Mouse (Mus musculus) intestine, postnatal 0 days (tissue): ENCODE measurements around the gene Majin. TPM values are rescaled to one million over a fixed set of nuclear protein-coding genes. Genes with fewer than 3 reads are reported as not detected.

Experiments
- ATAC-seq: fragments of 200-750 bp; cut with Nextera tagmentation; 2 replicates; pipeline ENCODE4 v1.8.0; 2017; ENCODE audit warnings: mild to moderate bottlenecking, moderate TSS enrichment, moderate library complexity
- H3K27ac ChIP-seq: fragments of 300-500 bp; sonication (generic); 2 replicates; pipeline ENCODE4 v1.5.1; 2014; ENCODE audit warnings: mild to moderate bottlenecking, low read depth, low read length, moderate library complexity
- H3K27me3 ChIP-seq: fragments of 300-500 bp; sonication (generic); replicated peaks from 2 replicates; pipeline ENCODE4 v1.6.1; 2014; ENCODE audit warnings: low read length, mixed read lengths; ENCODE audit not compliant: control insufficient read depth, insufficient read depth
- H3K36me3 ChIP-seq: fragments of 300-500 bp; sonication (generic); 2 replicates; pipeline ENCODE4 v1.6.1; 2014; ENCODE audit warnings: mild to moderate bottlenecking, moderate library complexity; ENCODE audit not compliant: control insufficient read depth, insufficient read depth
- H3K4me1 ChIP-seq: fragments of 300-500 bp; sonication (generic); replicated peaks from 2 replicates; pipeline ENCODE4 v1.6.1; 2014; ENCODE audit warnings: antibody characterized with exemption, low read length, mixed read lengths; ENCODE audit not compliant: control insufficient read depth, insufficient read depth
- H3K4me2 ChIP-seq: fragments of 300-500 bp; sonication (generic); replicated peaks from 2 replicates; pipeline ENCODE4 v1.6.1; 2014; ENCODE audit warnings: low read depth, mild to moderate bottlenecking, moderate library complexity
- H3K4me3 ChIP-seq: fragments of 300-500 bp; sonication (generic); 2 replicates; pipeline ENCODE4 v1.5.1; 2014; ENCODE audit warnings: low read depth, low read length
- H3K9ac ChIP-seq: fragments of 300-500 bp; sonication (generic); 2 replicates; pipeline ENCODE4 v1.6.1; 2014; ENCODE audit warnings: mild to moderate bottlenecking, low read depth, low read length
- H3K9me3 ChIP-seq: fragments of 300-500 bp; sonication (generic); 2 replicates; pipeline ENCODE4 v1.6.1; 2016; ENCODE audit warnings: mixed run types; ENCODE audit not compliant: control insufficient read depth
- CTCF ChIP-seq: sonication (generic); IDR thresholded peaks from 2 replicates; pipeline ENCODE4 v1.5.1; 2016; ENCODE audit warnings: low read depth, mild to moderate bottlenecking, control low read depth, antibody characterized with exemption, moderate library complexity
- WGBS: fragments of 180-500 bp; shearing (Covaris S2); extraction: QIAGEN DNeasy Blood & Tissue Kit; methylation state at CpG from one replicate; pipeline ENCODE4 v1.1.7; 2014; 5-methylcytosine and 5-hydroxymethylcytosine counted together
- polyA plus RNA-seq: library from polyadenylated mRNA; unstranded; fragments of >200 nt; fragmentation: Nextera tagmentation; extraction: Ambion mirVana; gene quantifications from 2 replicates; pipeline ENCODE4 v1.2.1, GENCODE M21; 2015

Gene Majin
- polyA plus RNA-seq, 1 experiment from 2014 or later: not detected

DNA sequence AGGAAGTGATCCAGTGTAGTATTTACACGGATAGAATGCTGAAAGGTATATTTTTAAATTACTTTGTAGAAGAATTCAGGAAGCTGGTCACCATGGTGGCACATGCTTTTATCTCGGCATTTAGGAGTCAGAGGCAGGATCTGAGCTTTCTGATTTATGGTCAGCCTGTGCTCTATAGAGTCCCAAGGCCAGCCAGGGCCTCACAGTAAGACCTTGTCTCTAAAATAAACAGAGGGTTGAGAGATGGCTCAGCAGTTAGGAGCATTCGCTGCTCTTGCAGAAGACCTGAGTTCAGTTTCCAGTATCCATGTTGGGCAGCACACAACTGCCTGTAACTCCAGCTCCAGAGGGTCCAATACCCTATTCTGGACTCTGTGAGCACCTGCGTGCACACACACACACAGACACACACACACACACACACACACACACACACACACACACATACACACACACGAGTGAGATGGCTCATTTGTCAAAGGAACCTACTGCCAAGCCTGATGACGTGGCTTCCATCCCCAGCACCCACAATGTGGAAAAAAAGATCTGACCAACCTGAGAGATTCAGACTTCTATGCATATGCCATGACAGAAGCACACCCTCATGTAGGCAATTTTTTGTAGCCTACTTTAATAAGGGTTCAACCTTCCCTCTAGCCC, 32.0 kb downstream of the Majin start:
- H3K9ac ChIP-seq: no peak overlapping the region
- no peak overlapping the region for H3K4me2 ChIP-seq
- no peak for TF ChIP-seq CTCF
- no peaks in the 10 kb centered on the region for H3K27me3 ChIP-seq
- no peaks in the 10 kb centered on the region for H3K36me3 ChIP-seq
- H3K27ac ChIP-seq: no peak overlapping the region
- ATAC-seq: no peak
- H3K4me1 ChIP-seq: no peaks in the 10 kb centered on the region
- no peak overlapping the region for H3K4me3 ChIP-seq
- WGBS: 43% methylated on average over 6 of the region's 6 CpGs
- H3K9me3 ChIP-seq: no peaks in the 10 kb centered on the region

DNA sequence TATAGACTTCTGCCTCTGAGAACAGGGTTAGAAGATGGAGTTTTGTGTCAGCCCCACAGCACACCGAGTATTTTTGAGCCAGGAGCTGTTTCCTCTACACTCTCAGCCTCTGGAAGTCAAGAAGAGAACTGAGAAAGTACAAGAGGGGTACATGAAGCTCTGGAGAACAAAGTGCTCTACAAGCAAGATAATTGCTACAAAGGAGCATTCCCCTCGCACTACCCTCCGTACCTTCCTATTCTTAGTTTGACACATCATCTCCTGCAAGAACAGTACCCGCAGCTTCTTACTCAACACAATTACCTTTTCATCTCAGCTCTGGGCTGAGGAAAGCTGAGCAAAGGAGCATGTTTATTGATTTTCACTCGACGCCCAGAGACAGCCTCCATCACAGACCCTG, 34.4 kb downstream of the Majin start:
- Histone ChIP-seq H3K9me3 (no peaks in the 10 kb centered on the region), H3K27ac (no peak overlapping the region), H3K36me3 (no peaks in the 10 kb centered on the region), H3K4me2 (no peak overlapping the region), H3K9ac (no peak overlapping the region), H3K4me3 (no peak overlapping the region), H3K27me3 (no peaks in the 10 kb centered on the region), H3K4me1 (no peaks in the 10 kb centered on the region)
- WGBS: 70% methylated on average over 6 of the region's 6 CpGs
- no peak for TF ChIP-seq CTCF
- no peak for ATAC-seq

DNA sequence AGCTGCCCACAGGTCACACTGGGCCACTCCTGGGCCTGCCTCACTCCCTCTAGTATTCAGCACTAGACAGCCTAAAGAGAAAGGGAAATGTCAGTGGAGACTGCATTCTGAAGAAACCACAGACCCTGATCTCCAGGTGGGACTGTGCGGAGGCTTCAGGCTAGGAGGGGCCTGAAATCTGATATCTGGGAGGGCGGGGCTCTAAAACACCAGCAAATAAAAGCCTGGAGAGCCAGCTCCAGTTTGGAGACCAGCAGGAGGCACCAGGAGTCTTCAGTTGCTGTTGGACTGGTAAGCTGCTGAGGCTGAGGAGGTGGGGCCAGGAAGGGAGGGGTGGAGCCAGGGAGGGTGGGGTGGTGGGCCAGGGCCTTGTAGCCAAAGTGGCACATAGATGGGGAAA, 41.9 kb downstream of the Majin start, which contains the start of gene Gpha2:
TSS of gene Gpha2 (plus strand) at position 246 of the 400 bp plus-strand sequence.
- Histone ChIP-seq H3K4me1 (no peaks in the 10 kb centered on the region), H3K27ac (no peak within 1 kb of the TSS), H3K36me3 (peaks cover 43% of the 10 kb centered on the region), H3K4me2 (no peak within 1 kb of the TSS), H3K27me3 (no peaks in the 10 kb centered on the region), H3K4me3 (no peak within 1 kb of the TSS), H3K9ac (no peak within 1 kb of the TSS), H3K9me3 (no peaks in the 10 kb centered on the region)
- WGBS: 32% methylated on average over 2 of the region's 2 CpGs
- TF ChIP-seq CTCF: peak; percentile 26; the same call in 1 of the 2 replicates
- ATAC-seq: no peak; the same call in 1 of the 2 replicates

DNA sequence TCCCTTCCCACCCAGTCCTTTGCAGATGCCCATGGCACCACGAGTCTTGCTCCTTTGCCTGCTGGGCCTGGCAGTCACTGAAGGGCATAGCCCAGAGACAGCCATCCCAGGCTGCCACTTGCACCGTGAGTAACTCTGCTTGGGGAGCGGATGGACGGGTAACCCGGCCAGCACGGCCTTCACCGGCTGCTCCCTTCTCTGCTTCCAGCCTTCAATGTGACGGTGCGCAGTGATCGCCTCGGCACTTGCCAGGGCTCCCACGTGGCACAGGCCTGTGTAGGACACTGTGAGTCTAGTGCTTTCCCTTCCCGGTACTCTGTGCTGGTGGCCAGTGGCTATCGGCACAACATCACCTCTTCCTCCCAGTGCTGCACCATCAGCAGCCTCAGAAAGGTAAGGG, 42.6 kb downstream of the Majin start:
- H3K9ac ChIP-seq: no peak overlapping the region
- ATAC-seq: no peak
- no peaks in the 10 kb centered on the region for H3K9me3 ChIP-seq
- H3K27me3 ChIP-seq: no peaks in the 10 kb centered on the region
- no peak overlapping the region for H3K4me2 ChIP-seq
- TF ChIP-seq CTCF: no peak
- H3K4me3 ChIP-seq: no peak overlapping the region
- no peaks in the 10 kb centered on the region for H3K4me1 ChIP-seq
- WGBS: 88% methylated on average over 14 of the region's 14 CpGs
- H3K27ac ChIP-seq: no peak overlapping the region
- H3K36me3 ChIP-seq: peaks cover 44% of the 10 kb centered on the region

DNA sequence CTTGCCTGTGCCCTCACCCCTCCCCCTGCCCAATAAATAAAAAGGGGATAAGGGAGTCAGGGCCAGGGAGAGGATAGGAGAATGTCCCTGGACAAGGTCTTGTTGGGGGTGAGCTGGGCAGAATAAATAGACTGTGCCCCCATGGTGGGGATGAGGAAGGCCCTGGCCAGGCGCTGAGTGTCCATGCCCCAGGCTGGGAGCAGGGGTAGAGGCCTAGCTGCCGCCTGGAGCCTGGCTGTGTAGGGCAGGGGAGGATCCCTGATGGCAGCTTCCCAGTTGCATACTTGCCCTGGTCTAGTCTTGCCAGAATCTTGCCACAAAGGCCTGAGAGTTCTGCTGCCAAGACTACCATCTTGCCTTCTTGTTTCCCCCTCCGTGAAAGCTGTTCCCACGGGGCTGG, 43.7 kb downstream of the Majin start:
- Histone ChIP-seq H3K4me2 (no peak overlapping the region), H3K9ac (no peak overlapping the region), H3K27me3 (no peaks in the 10 kb centered on the region), H3K4me1 (no peaks in the 10 kb centered on the region), H3K27ac (no peak overlapping the region), H3K4me3 (no peak overlapping the region), H3K9me3 (no peaks in the 10 kb centered on the region), H3K36me3 (peaks cover 54% of the 10 kb centered on the region)
- no peak for ATAC-seq
- 89% methylated on average over 4 of the region's 4 CpGs for WGBS
- no peak for TF ChIP-seq CTCF

DNA sequence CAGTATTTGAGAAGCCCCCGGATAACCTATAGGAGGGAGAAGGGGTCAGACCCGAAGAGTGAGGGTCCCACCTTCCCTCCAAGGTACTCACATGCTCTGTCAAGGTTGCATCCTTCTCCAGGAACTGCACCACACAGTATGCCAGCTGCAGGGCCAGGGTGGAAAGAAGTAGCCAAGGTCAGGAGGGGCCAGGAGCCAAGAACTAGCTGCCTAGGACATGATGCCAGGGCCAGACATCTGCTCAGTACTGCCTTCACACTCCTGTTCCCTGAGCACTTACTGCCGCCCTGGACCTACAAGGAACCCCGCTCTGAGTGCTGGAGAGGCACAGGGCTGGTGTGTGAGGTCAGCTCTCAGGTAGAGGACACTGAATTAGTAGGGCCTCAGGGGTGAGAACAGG, 46.2 kb downstream of the Majin start:
- H3K36me3 ChIP-seq: peaks cover 56% of the 10 kb centered on the region
- H3K27me3 ChIP-seq: no peaks in the 10 kb centered on the region
- WGBS: 83% methylated on average over 4 of the region's 4 CpGs
- no peak overlapping the region for H3K4me3 ChIP-seq
- no peak overlapping the region for H3K27ac ChIP-seq
- H3K4me2 ChIP-seq: no peak overlapping the region
- H3K9me3 ChIP-seq: no peaks in the 10 kb centered on the region
- TF ChIP-seq CTCF: no peak
- H3K9ac ChIP-seq: no peak overlapping the region
- H3K4me1 ChIP-seq: peaks cover 8% of the 10 kb centered on the region; the same call in 1 of the 2 replicates
- ATAC-seq: no peak
